Mouse (Mus musculus) G1E (cell line): ENCODE results near the gene 1700001C02Rik.

Source experiments
- CTCF ChIP-seq: IDR thresholded peaks from 2 replicates; pipeline ENCODE4 v1.5.1; 2012; ENCODE audit warnings: low read depth, low read length, inconsistent platforms, mixed read lengths
- TAL1 ChIP-seq: conservative IDR thresholded peaks from 2 replicates; pipeline ENCODE4 v1.6.1; 2012; ENCODE audit warnings: low read depth, low read length, inconsistent platforms, mixed read lengths

DNA sequence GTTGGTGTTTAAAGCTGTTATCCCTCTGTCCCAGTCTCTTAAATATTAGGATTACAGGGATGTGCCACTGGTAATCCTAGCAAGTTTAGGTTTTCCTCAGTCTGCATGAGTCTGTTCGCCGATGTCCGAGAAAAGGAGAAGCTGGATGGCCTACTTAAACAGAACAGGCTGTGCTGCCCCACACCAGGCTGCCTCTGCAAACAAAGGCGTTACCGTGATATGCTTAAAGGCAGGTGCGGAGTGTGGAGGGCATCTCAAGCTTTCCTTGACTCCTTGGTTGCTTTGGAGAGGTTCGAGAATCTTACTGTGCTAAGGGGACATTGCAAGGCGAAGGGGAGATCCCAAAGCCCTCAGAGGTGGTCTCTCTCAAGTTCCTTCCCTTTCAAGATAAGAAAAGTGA, 31.0 kb downstream of the 1700001C02Rik start:
- no peak for TF ChIP-seq CTCF
- no peak for TF ChIP-seq TAL1
